Mouse (Mus musculus) c-Kit-positive CD71-positive TER-119-positive erythroid progenitor cells, embryonic 14.5 days (primary cell): Measurements from ENCODE around the gene Ptdss2.

ENCODE experiments used
- DNase-seq: peaks from one replicate; pipeline ENCODE4 v3.0.0-alpha.2; 2013; ENCODE audit warnings: low spot score

Ptdss2 gene

GRCm38 (mm10) chr7:141173323-141173850 is 51.2 kb downstream of the Ptdss2 start:
- no peak for DNase-seq

GRCm38 (mm10) chr7:141175068-141175467 is 52.9 kb downstream of the Ptdss2 start:
- DNase-seq, result no peak

GRCm38 (mm10) chr7:141176173-141176572 is 54.0 kb downstream of the Ptdss2 start:
- DNase-seq, result peak; percentile 92

- DNase-seq, result no peak
Measured at GRCm38 (mm10) chr7:141188194-141188593, 66.0 kb downstream of the Ptdss2 start.

GRCm38 (mm10) chr7:141188733-141189132 is 66.6 kb downstream of the Ptdss2 start:
- DNase-seq, result no peak

- DNase-seq, result no peak
Measured at GRCm38 (mm10) chr7:141190220-141190619, 68.0 kb downstream of the Ptdss2 start.

- no peak for DNase-seq
Measured at GRCm38 (mm10) chr7:141191036-141191435, 68.9 kb downstream of the Ptdss2 start.

GRCm38 (mm10) chr7:141191796-141192685 is 69.9 kb downstream of the Ptdss2 start:
- no peak for DNase-seq

- DNase-seq, result no peak
Measured at GRCm38 (mm10) chr7:141192776-141193347, 70.7 kb downstream of the Ptdss2 start.

GRCm38 (mm10) chr7:141193348-141193856 is 71.2 kb downstream of the Ptdss2 start:
- DNase-seq, result no peak

GRCm38 (mm10) chr7:141193948-141194347 is 71.8 kb downstream of the Ptdss2 start, which contains the start of the genes Hras and Lrrc56:
Gene Hras, minus strand, starts transcription at chr7:141194005.
Gene Lrrc56, plus strand, starts transcription at chr7:141194157.
- peak; percentile 98 for DNase-seq

GRCm38 (mm10) chr7:141194409-141194808 is 72.2 kb downstream of the Ptdss2 start:
- no peak for DNase-seq

GRCm38 (mm10) chr7:141194830-141195229 is 72.6 kb downstream of the Ptdss2 start:
- DNase-seq, result peak; percentile 93

- DNase-seq, result no peak
Measured at GRCm38 (mm10) chr7:141195754-141196153, 73.6 kb downstream of the Ptdss2 start.

- no peak for DNase-seq
Measured at GRCm38 (mm10) chr7:141196619-141197282, 74.6 kb downstream of the Ptdss2 start.

GRCm38 (mm10) chr7:141198121-141198520 is 75.9 kb downstream of the Ptdss2 start:
- DNase-seq, result no peak

GRCm38 (mm10) chr7:141204546-141204945 is 82.4 kb downstream of the Ptdss2 start:
- DNase-seq, result no peak

GRCm38 (mm10) chr7:141205504-141205903 is 83.3 kb downstream of the Ptdss2 start:
- DNase-seq, result no peak

GRCm38 (mm10) chr7:141206182-141206937 is 84.2 kb downstream of the Ptdss2 start:
- no peak for DNase-seq
